Mouse (Mus musculus) thymus, adult 2 months (tissue): ENCODE data around the gene Hc.

ENCODE experiments used
- CTCF ChIP-seq: fragments of 200-500 bp; IDR thresholded peaks from 2 replicates; pipeline ENCODE4 v1.5.1; 2012; ENCODE audit warnings: mild to moderate bottlenecking, control low read depth, low read length, moderate library complexity, borderline replicate concordance; ENCODE audit not compliant: control insufficient read depth, poor library complexity, insufficient read depth; ENCODE audit errors: extremely low read depth
- POLR2A ChIP-seq: fragments of 200-500 bp; IDR thresholded peaks from 2 replicates; pipeline ENCODE4 v1.6.1; 2012; ENCODE audit warnings: mild to moderate bottlenecking, low read length, control low read depth, moderate library complexity; ENCODE audit not compliant: control insufficient read depth, poor library complexity, insufficient read depth; ENCODE audit errors: extremely low read depth

DNA sequence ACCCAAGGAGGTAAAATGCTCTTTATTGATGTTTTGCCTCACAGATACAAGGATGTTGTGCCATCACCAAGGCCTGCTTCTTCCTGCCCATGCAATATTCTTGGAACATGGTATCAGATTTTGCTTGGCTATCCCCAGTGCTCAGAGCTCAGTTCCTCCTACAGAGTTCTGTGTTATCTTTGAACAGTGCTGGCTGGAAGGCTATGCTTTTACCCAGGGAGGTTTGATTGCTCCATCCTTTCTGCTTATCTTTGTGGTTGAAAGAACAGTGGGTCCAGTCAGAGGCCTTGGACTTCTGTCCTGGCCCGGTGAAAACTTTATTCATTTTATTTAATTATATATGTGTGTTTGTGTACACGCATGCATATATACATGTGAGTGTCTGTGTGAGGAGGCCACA, 83.0 kb downstream of the Hc start:
- TF ChIP-seq CTCF (no peak), POLR2A (no peak)
